Mouse (Mus musculus) forebrain, embryonic 15.5 days (tissue): ENCODE data around the gene Zbtb48. TPM values are rescaled to one million over a fixed set of nuclear protein-coding genes. Genes with fewer than 3 reads are reported as not detected.

Experiments used
- ATAC-seq: fragments of 200-750 bp; cut with Nextera tagmentation; replicated peaks from 2 replicates; pipeline ENCODE4 v1.8.0; 2017; ENCODE audit warnings: mild to moderate bottlenecking, moderate TSS enrichment, moderate library complexity
- H3K27ac ChIP-seq: fragments of 300-500 bp; sonication (generic); replicated peaks from 2 replicates; pipeline ENCODE4 v1.5.1; 2015; ENCODE audit warnings: mild to moderate bottlenecking, inconsistent platforms
- H3K27me3 ChIP-seq: fragments of 300-500 bp; sonication (generic); 2 replicates; pipeline ENCODE4 v1.6.1; 2015; ENCODE audit warnings: inconsistent platforms
- H3K36me3 ChIP-seq: fragments of 300-500 bp; sonication (generic); 2 replicates; pipeline ENCODE4 v1.6.1; 2015; ENCODE audit warnings: mild to moderate bottlenecking, inconsistent platforms
- H3K4me1 ChIP-seq: fragments of 300-500 bp; sonication (generic); 2 replicates; pipeline ENCODE4 v1.6.1; 2015; ENCODE audit warnings: inconsistent platforms
- H3K4me2 ChIP-seq: fragments of 300-500 bp; sonication (generic); replicated peaks from 2 replicates; pipeline ENCODE4 v1.6.1; 2015; ENCODE audit warnings: mild to moderate bottlenecking, inconsistent platforms
- H3K4me3 ChIP-seq: fragments of 300-500 bp; sonication (generic); 2 replicates; pipeline ENCODE4 v1.5.1; 2015; ENCODE audit warnings: mild to moderate bottlenecking, inconsistent platforms
- H3K9ac ChIP-seq: fragments of 300-500 bp; sonication (generic); replicated peaks from 2 replicates; pipeline ENCODE4 v1.6.1; 2015; ENCODE audit warnings: mild to moderate bottlenecking, inconsistent platforms
- H3K9me3 ChIP-seq: fragments of 300-500 bp; sonication (generic); 2 replicates; pipeline ENCODE4 v1.6.1; 2016; ENCODE audit warnings: inconsistent platforms
- WGBS: fragments of 180-500 bp; shearing (Covaris S2); methylation state at CpG from one replicate; pipeline ENCODE4 v1.1.7; 2015; ENCODE audit warnings: mixed read lengths; 5-methylcytosine and 5-hydroxymethylcytosine counted together
- polyA plus RNA-seq: library from polyadenylated mRNA; unstranded; fragments of >200 nt; fragmentation: Nextera tagmentation; extraction: Ambion mirVana; gene quantifications from 2 replicates; pipeline ENCODE4 v1.2.1, GENCODE M21; 2015

Zbtb48 gene
- polyA plus RNA-seq, 1 experiment from 2014 or later = 21.5 TPM

DNA sequence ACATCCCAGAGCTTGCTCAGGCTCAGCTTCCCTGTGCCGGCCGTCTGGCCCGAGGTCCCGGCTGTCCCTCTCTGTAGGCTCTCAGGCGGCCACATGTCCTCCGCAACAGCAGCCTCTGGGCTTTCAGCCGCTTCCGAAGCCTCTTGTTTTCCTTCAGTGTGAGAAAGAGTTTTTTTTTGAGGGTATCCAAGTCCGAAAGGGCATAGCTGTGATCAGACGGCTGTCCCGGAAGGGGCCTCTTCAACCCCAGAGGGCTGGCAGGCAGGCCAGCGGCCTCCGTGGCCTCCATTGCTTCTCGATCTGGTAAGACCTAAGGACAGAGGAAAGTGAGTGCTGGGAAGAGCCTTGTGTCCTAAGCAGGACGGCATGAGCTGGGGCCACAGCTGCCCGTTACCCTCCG, 44.4 kb downstream of the Zbtb48 start:
- no peak for ATAC-seq
- H3K4me1 ChIP-seq = peaks cover 16% of the 10 kb centered on the region
- 68% methylated on average over 17 of the region's 17 CpGs for WGBS
- no peaks in the 10 kb centered on the region for H3K9me3 ChIP-seq
- no peak overlapping the region for H3K9ac ChIP-seq
- H3K36me3 ChIP-seq = peaks cover 22% of the 10 kb centered on the region
- H3K4me3 ChIP-seq = no peak overlapping the region
- no peak overlapping the region for H3K27ac ChIP-seq
- no peaks in the 10 kb centered on the region for H3K27me3 ChIP-seq
- no peak overlapping the region for H3K4me2 ChIP-seq

DNA sequence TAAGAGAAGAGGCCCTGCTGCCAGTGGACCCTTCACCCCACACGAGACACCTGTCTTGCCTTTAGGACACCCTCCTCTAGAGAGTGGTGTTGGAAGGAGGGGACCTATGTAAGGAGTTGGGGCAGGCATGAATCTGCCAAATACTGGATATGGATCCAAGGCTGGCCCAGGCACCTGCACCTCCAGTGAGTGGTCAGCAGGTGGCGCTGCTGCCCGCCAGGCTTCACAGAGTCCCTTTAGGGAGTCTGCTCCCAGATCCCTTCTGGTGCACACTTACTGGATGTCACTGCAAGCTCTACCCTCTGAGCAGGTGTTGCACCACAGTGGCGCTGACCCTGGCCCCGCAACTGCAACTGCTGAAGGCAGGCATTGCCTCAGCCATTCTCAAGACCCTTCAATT, 46.1 kb downstream of the Zbtb48 start:
- H3K36me3 ChIP-seq = peaks cover 22% of the 10 kb centered on the region
- no peak overlapping the region for H3K9ac ChIP-seq
- no peaks in the 10 kb centered on the region for H3K27me3 ChIP-seq
- H3K9me3 ChIP-seq = no peaks in the 10 kb centered on the region
- ATAC-seq = peak; percentile 70
- no peaks in the 10 kb centered on the region for H3K4me1 ChIP-seq
- no peak overlapping the region for H3K27ac ChIP-seq
- no peak overlapping the region for H3K4me3 ChIP-seq
- 11% methylated on average over 5 of the region's 5 CpGs for WGBS
- no peak overlapping the region for H3K4me2 ChIP-seq

DNA sequence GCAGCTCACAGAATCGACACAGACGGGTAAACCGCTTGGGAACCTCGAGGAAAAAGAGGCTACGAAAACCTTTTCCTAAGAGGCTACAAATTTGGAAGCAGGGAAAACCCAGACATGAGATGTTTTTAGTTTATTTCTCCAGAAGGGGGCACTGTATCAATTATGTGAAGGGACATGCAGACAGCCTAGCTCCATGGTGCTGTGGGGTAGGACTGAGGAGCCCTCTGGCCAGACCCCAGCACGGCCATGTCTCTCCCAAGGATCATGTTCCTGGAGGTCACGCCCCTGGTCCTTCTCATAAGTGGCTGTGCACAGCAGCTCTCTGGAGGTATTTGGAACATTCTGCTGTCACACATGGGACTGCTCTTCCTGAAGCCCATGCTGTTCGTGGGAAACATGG, 46.8 kb downstream of the Zbtb48 start:
- 80% methylated on average over 8 of the region's 8 CpGs for WGBS
- peaks cover 24% of the 10 kb centered on the region for H3K36me3 ChIP-seq
- H3K9ac ChIP-seq = no peak overlapping the region
- peak; percentile 8; the same call in 1 of the 2 replicates for ATAC-seq
- no peaks in the 10 kb centered on the region for H3K4me1 ChIP-seq
- H3K27ac ChIP-seq = no peak overlapping the region
- no peak overlapping the region for H3K4me2 ChIP-seq
- H3K27me3 ChIP-seq = no peaks in the 10 kb centered on the region
- H3K4me3 ChIP-seq = no peak overlapping the region
- H3K9me3 ChIP-seq = no peaks in the 10 kb centered on the region

DNA sequence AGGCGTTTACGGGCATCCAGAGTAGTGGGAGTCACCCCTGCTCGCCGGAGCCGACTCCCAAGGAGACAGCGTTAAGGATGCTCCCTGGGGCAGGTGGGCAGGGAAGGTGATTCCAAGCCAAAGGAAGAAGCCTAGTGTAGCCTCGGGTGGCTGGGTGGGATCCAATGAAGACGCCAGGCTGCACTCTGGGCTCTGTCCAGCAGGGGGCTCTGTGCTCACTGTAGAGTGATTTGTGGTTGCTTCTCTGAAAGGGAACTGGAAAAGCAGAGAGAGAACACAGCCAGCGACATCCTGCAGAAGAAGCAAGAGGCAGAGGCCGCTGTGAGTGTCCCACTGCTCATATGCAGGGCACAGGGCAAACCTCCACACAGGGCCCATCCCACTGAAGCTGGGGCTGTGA, 49.7 kb downstream of the Zbtb48 start:
- peaks cover 31% of the 10 kb centered on the region for H3K36me3 ChIP-seq
- no peak overlapping the region for H3K9ac ChIP-seq

DNA sequence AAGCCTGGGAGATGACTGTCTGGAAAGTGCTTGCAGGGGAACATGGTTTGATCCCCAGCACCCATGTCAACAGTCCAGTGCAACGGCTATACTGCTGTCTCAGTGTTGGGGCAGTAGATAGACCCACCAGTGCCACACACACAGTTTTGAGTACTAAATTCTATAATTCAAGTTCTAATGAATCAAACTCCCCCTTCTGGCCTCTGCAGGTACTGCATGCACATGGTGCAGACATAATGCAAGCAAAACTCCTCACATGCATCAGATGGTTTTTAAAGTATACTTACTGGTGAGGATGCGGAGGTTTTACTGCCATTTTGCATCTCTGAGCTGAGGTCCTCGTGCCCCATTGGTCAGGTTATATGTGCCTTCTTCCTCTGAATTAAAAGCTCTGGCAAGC, 52.0 kb downstream of the Zbtb48 start:
- no peak overlapping the region for H3K4me2 ChIP-seq
- no peak overlapping the region for H3K4me3 ChIP-seq
- no peak for ATAC-seq
- H3K4me1 ChIP-seq = no peaks in the 10 kb centered on the region
- 89% methylated on average over 3 of the region's 3 CpGs for WGBS
- H3K27me3 ChIP-seq = no peaks in the 10 kb centered on the region
- no peak overlapping the region for H3K9ac ChIP-seq
- no peaks in the 10 kb centered on the region for H3K9me3 ChIP-seq
- no peak overlapping the region for H3K27ac ChIP-seq
- H3K36me3 ChIP-seq = peaks cover 26% of the 10 kb centered on the region

More for the DNA sequence above, 49.7 kb downstream of the Zbtb48 start:
- H3K4me2 ChIP-seq = no peak overlapping the region
- no peaks in the 10 kb centered on the region for H3K9me3 ChIP-seq
- H3K27me3 ChIP-seq = no peaks in the 10 kb centered on the region
- ATAC-seq = 0 out of 2 replicates have a peak, but pooled peaks have one; percentile 14
- H3K4me3 ChIP-seq = no peak overlapping the region
- no peaks in the 10 kb centered on the region for H3K4me1 ChIP-seq
- peak overlapping the region; percentile 38; the same call in 1 of the 2 replicates for H3K27ac ChIP-seq
- 42% methylated on average over 10 of the region's 10 CpGs for WGBS

DNA sequence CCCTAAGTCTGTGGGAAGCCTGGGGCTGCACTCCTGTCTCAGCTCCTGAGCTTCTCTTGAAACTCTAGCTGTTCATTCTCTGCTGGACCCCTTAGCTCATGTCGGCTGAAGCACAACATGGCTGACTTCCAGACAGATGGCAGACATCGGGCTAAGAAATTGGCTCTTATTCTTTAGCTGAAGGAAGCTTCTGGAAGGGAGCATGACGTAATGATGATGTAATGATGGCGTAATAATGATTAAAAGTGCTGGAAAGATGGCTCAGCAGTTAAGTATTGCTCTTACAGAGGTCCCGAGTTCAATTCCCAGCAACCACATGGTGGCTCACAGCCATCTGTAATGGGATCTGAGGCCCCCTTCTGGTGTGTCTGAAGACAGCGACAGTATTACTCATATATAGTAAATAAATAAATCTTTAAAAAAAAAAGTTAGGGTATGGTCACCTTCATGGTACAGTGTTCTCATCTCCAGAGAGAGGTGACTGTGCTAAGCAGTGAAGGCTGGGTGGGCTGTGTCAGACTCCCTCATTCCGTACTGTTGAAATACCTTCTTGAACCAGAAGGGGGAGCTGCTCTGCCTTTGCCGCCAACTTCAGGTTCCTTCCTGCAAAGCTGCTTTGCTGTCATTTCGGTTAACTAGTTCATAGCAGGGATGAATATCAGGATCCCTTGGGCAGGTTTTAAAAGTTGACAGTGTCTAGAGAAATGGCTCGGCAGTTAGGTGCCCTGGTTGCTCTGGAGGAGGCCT, 55.1 kb downstream of the Zbtb48 start:
- Histone ChIP-seq H3K27ac (no peak overlapping the region), H3K9me3 (no peaks in the 10 kb centered on the region), H3K4me1 (no peaks in the 10 kb centered on the region), H3K36me3 (peaks cover 20% of the 10 kb centered on the region), H3K4me2 (no peak overlapping the region), H3K4me3 (no peak overlapping the region), H3K9ac (no peak overlapping the region), H3K27me3 (no peaks in the 10 kb centered on the region)
- no peak for ATAC-seq
- 63% methylated on average over 10 of the region's 10 CpGs for WGBS

Other genes with a start within 250 kb of the Zbtb48 start
- gene Camta1, start 165.8 kb downstream of the Zbtb48 start, polyA plus RNA-seq = 130 and 141 TPM in 2 replicates
- 81.1 and 82.4 TPM in 2 replicates for gene Dnajc11, start 94.0 kb downstream of the Zbtb48 start, polyA plus RNA-seq
- 41.4 and 41.6 TPM in 2 replicates for gene Thap3, start 38.7 kb downstream of the Zbtb48 start, polyA plus RNA-seq
- 19.5 and 21.8 TPM in 2 replicates for gene Phf13, start 31.4 kb downstream of the Zbtb48 start, polyA plus RNA-seq
- gene Klhl21, start 18.9 kb downstream of the Zbtb48 start, polyA plus RNA-seq = 3.0 and 3.5 TPM in 2 replicates
- 1.5 TPM in 2 replicates for gene Tas1r1, start 10.9 kb upstream of the Zbtb48 start, polyA plus RNA-seq
- 26.4 and 27.9 TPM in 2 replicates for gene Nol9, start 11.7 kb upstream of the Zbtb48 start, polyA plus RNA-seq
- gene Plekhg5, start 44.8 kb upstream of the Zbtb48 start, polyA plus RNA-seq = 9.3 and 10.9 TPM in 2 replicates
- 0.53 and 1.0 TPM in 2 replicates for gene Tnfrsf25, start 88.3 kb upstream of the Zbtb48 start, polyA plus RNA-seq
- 0.09 and 0.10 TPM in 2 replicates for gene Espn, start 124.7 kb upstream of the Zbtb48 start, polyA plus RNA-seq
- not detected in 2 replicates for gene Hes2, start 131.2 kb upstream of the Zbtb48 start, polyA plus RNA-seq
- 210 and 219 TPM in 2 replicates for gene Acot7, start 150.5 kb upstream of the Zbtb48 start, polyA plus RNA-seq
- 5.7 and 6.3 TPM in 2 replicates for gene Gpr153, start 246.6 kb upstream of the Zbtb48 start, polyA plus RNA-seq